Mouse (Mus musculus) ES-Bruce4 (cell line): Measurements from ENCODE around the gene Ip6k2.

Experiments used
- CTCF ChIP-seq: IDR thresholded peaks from one replicate; pipeline ENCODE4 v1.8.1; 2011; ENCODE audit warnings: low read depth, low read length
- POLR2A ChIP-seq: IDR thresholded peaks from one replicate; pipeline ENCODE4 v1.8.1; 2011; ENCODE audit warnings: low read length; ENCODE audit not compliant: insufficient read depth

DNA sequence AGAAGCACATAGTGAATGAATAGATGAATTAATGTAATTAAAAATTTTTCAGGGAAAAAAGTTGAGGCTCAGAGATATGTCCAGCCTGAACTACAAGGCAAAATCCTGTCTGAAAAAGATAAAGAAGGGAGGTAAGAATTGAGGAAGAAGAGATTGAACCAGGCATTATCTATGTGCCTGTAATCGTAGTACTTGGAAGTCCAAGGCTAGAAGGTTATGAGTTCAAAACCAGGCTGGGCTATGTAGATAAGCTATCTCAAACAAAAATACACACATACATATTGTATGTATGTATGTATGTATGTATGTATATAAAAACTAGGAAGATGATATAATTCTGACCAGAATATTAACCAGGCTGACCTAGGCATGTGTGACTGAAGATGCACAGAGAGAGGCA is 8.7 kb downstream of the Ip6k2 start:
- TF ChIP-seq POLR2A (no peak), CTCF (no peak)
